Mouse (Mus musculus): Measurements from ENCODE around the gene Cyp27b1. TPM values are rescaled to one million over a fixed set of nuclear protein-coding genes. Genes with fewer than 3 reads are reported as not detected.

Cyp27b1 gene
- polyA plus RNA-seq, 1 experiment = not detected

Other genes starting within 250 kb of the Cyp27b1 start
- gene Atp23, start 146.9 kb upstream of the Cyp27b1 start, polyA plus RNA-seq (2012; ENCODE audit: insufficient read depth, insufficient read length, missing spikeins) = 4.1 and 6.9 TPM in 2 replicates
- gene Ctdsp2, start 69.5 kb upstream of the Cyp27b1 start, polyA plus RNA-seq (2012; ENCODE audit: insufficient read depth, insufficient read length, missing spikeins) = 42.7 and 48.6 TPM in 2 replicates
- not detected in 2 replicates for gene Avil, start 47.5 kb upstream of the Cyp27b1 start, polyA plus RNA-seq (2012; ENCODE audit: insufficient read depth, insufficient read length, missing spikeins)
- gene Tsfm, start 17.4 kb upstream of the Cyp27b1 start, polyA plus RNA-seq (2012; ENCODE audit: insufficient read depth, insufficient read length, missing spikeins) = 67.3 and 73.2 TPM in 2 replicates
- gene Mettl1, start 6.8 kb upstream of the Cyp27b1 start, polyA plus RNA-seq (2012; ENCODE audit: insufficient read depth, insufficient read length, missing spikeins) = 6.0 and 10.4 TPM in 2 replicates
- not detected in 2 replicates for gene Eef1akmt3, start 6.7 kb upstream of the Cyp27b1 start, polyA plus RNA-seq (2012; ENCODE audit: insufficient read depth, insufficient read length, missing spikeins)
- 0.63 and 0.79 TPM in 2 replicates for gene March9, start 11.9 kb downstream of the Cyp27b1 start, polyA plus RNA-seq (2012; ENCODE audit: insufficient read depth, insufficient read length, missing spikeins)
- 76.7 and 92.9 TPM in 2 replicates for gene Cdk4, start 15.3 kb downstream of the Cyp27b1 start, polyA plus RNA-seq (2012; ENCODE audit: insufficient read depth, insufficient read length, missing spikeins)
- gene Tspan31, start 22.0 kb downstream of the Cyp27b1 start, polyA plus RNA-seq (2012; ENCODE audit: insufficient read depth, insufficient read length, missing spikeins) = 56.7 and 71.6 TPM in 2 replicates
- gene Agap2, start 27.0 kb downstream of the Cyp27b1 start, polyA plus RNA-seq (2012; ENCODE audit: insufficient read depth, insufficient read length, missing spikeins) = 0.48 and 1.5 TPM in 2 replicates
- 35.8 and 42.4 TPM in 2 replicates for gene Os9, start 72.9 kb downstream of the Cyp27b1 start, polyA plus RNA-seq (2012; ENCODE audit: insufficient read depth, insufficient read length, missing spikeins)
- 0.95 and 1.8 TPM in 2 replicates for gene B4galnt1, start 117.0 kb downstream of the Cyp27b1 start, polyA plus RNA-seq (2012; ENCODE audit: insufficient read depth, insufficient read length, missing spikeins)
- gene Slc26a10, start 132.4 kb downstream of the Cyp27b1 start, polyA plus RNA-seq (2012; ENCODE audit: insufficient read depth, insufficient read length, missing spikeins) = 1.0 and 4.8 TPM in 2 replicates
- gene Arhgef25, start 141.8 kb downstream of the Cyp27b1 start, polyA plus RNA-seq (2012; ENCODE audit: insufficient read depth, insufficient read length, missing spikeins) = 2.0 and 4.0 TPM in 2 replicates
- gene Dtx3, start 147.5 kb downstream of the Cyp27b1 start, polyA plus RNA-seq (2012; ENCODE audit: insufficient read depth, insufficient read length, missing spikeins) = 5.0 and 5.8 TPM in 2 replicates
- gene Pip4k2c, start 163.3 kb downstream of the Cyp27b1 start, polyA plus RNA-seq (2012; ENCODE audit: insufficient read depth, insufficient read length, missing spikeins) = 15.4 and 18.5 TPM in 2 replicates
- 0.99 and 2.2 TPM in 2 replicates for gene Kif5a, start 215.1 kb downstream of the Cyp27b1 start, polyA plus RNA-seq (2012; ENCODE audit: insufficient read depth, insufficient read length, missing spikeins)
- gene Dctn2, start 218.1 kb downstream of the Cyp27b1 start, polyA plus RNA-seq (2012; ENCODE audit: insufficient read depth, insufficient read length, missing spikeins) = 100 and 102 TPM in 2 replicates
- gene Mbd6, start 240.8 kb downstream of the Cyp27b1 start, polyA plus RNA-seq (2012; ENCODE audit: insufficient read depth, insufficient read length, missing spikeins) = 15.9 and 18.4 TPM in 2 replicates